Mouse (Mus musculus) ovary, postnatal 14 days (tissue): ENCODE results near the gene Txk.
A peak's percentile ranks its signal among the peaks of the same experiment; 100 is the strongest.

Experiments
- DNase-seq: peaks from one replicate; pipeline ENCODE4 v3.0.0; 2022; ENCODE audit warnings: low spot score

Gene Txk

GRCm38 (mm10) chr5:72751056-72751758 is 1.4 kb downstream of the Txk start:
- DNase-seq: no peak

DNA sequence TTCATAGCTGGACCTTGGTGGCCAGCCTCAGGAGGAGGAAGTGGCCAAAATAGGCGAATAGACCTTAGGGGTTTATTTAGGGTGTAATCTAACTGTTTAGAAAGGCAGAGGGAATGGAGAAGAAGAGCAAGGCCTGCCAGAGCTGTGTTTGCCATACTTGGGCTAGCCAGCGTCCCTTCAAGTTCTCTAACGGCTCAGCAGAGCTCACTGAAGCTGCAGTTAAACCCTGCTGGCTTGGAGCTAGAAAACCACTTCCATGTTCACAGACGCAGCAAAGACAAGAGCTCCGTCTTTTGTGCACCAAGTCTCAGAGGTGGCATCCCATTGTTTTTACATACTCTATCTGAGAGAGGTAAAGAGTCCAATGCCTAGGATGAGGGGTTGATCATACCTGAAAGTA is 2.4 kb downstream of the Txk start:
- DNase-seq: no peak

DNA sequence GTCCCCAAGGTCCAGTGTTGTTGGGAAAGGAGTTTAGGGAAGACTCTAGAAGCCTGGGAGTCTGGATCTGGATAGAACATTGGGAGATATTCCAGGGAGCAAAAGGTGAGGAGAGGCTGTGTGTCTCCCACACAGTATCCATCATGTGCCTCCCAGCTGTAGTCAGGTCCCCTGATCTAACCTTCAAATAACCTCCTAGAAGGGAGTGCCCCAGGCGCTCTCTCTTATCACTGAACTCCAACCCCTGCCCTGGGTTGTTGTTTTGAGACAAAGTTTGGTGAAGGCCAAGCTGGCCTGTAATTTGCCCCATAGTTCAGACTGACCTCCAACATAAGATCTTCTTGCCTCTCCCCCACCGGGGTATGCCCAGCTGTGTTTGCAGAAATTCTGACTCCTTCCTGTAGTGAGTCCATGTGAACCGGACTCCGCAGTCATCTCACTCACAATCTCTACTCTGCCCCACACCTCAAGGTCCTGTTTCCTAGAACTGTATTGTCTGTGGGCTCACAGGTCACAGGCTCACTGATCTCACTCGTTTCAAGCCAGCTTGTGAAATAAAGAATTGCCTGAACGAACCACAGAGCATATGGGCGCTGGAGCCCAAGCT is 3.8 kb downstream of the Txk start:
- DNase-seq: no peak

GRCm38 (mm10) chr5:72747384-72747783 is 5.2 kb downstream of the Txk start:
- no peak for DNase-seq

- DNase-seq: no peak
These were observed 6.1 kb downstream of the Txk start for GRCm38 (mm10) chr5:72746461-72746860.

GRCm38 (mm10) chr5:72743103-72743502 is 9.5 kb downstream of the Txk start:
- DNase-seq: no peak

DNA sequence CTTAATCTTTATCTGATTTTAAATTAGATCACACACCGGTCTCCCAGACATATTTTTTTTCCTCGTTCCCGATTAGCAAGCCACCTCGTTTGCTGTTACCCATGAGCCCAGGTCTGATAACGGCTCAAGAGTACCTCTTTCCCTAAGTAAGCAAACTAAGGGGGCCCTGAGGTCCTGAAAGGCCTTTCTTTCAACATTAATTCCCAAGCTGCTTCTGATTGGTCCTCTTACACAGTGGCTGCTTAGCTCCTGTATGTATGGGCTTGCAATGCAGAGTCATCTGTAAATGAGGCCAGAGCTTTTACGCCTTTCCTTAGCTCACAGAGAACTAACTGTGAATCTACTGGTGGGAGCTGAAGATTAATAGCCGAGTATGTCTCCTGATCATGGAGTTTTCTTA is 15.7 kb downstream of the Txk start:
- no peak for DNase-seq

DNA sequence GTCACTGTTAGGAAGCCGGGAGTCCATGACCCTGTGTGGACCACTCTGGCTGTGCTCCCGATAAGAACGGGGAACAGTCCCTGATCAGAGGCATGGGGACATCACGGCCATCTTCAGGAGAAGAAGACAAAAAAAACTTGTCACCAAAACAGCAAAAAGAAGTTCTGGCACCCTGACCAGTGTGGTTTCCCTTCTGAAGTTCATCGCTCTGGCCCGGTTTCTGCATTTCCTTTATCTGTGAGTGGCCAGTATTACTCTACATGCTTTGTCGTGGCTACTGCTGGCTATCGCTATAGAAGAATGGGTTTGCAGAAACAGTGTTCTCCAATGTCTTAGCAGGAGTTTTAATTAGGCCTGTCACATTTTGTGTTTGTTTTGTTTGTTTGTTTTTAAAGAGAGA is 16.1 kb downstream of the Txk start:
- no peak for DNase-seq

DNA sequence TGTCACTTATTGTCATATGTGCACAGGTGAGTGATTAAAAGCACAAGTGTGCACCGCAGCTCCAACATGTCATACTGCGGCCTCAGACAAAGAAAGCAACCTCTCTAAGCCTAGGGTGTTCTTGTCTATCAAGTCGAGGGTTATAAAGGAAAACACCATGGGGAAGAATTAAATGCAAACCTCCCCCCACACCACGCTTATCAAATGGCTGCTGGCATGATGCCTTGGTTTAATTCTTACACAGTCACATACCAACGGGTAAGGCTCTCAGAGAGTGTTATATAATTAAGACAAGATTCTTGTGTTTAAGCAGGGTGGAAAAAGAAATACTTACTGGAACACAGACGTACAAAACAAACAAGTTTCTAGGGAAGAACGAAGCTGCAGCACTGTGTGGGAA is 16.8 kb downstream of the Txk start:
- DNase-seq: no peak

GRCm38 (mm10) chr5:72732885-72733284 is 19.7 kb downstream of the Txk start:
- no peak for DNase-seq

- no peak for DNase-seq
These were observed 27.2 kb downstream of the Txk start for GRCm38 (mm10) chr5:72725404-72725803.

DNA sequence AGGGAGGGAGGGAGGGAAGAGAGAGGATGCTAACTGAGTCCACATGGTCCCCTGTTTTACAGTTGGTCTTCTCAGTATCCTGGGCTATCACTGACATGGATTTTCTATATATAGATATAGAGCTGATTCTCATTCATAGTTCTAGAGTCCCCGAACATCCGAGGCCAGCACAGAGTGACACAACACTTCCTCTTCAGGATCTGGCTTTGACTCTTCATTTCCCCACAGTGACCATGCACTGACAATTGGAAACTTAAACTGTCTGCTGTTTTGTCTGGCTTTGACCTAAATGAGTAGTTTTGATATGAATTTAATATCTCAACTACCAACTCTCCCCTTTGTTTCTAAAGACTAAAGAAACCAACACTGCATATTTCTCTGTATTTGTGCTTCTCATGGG is 29.1 kb downstream of the Txk start:
- no peak for DNase-seq

DNA sequence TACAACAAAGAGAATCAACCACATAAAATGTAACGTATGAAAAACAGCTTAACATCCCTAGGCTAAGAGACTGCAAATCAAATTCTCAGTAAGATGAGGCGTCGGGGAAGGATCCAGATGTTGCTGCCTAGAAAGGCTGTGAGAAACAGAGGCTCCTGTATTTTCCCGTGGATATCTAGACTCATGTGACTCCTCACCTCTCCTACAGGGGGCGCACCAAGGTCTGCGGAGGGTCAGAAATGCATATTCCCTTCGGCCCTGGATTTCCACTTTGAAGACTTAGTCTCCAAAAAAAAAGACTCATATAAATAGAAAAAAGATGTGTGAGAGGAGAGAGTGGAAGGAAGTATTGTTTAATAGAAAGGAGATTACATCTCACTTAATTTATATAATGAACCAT is 32.0 kb downstream of the Txk start:
- no peak for DNase-seq

- DNase-seq: peak; percentile 77
These were observed 41.9 kb downstream of the Txk start for GRCm38 (mm10) chr5:72710572-72711278.

DNA sequence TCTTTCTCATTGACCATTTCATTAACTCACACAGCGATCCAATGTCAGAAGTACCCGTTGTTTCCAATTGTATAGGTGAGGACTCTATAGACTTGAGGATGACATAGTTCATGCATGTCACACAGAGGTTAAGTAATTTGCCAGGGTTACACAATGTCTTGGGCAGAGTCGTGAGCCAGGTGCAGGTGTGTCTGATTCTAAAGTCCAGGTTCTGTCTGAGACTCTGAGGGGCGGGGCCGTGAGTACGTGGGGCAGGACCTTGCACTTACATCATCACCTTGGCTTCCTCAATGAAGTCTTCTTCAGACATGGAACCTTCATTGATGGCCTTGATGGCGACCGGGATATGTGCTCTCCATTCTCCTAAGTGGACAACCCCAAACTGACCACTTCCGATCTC is 42.6 kb downstream of the Txk start:
- DNase-seq: no peak

DNA sequence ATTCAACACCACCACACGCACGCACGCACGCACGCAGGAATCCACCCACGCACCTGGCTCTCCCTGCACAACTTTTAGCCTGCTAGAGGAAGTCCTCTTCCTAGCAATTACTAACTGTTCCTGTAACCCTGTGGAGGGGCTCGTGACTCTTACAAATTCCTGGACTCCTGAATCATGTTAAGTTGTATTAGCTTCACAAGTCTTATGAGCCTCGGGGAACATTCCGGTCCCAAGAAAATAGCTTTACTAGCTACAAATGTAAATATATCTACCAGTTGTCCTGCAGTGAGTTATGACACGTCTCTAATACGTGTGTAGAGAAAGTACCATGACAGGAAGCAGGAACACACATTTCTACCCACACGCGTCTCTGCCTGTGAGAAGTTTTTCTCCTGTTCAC is 43.1 kb downstream of the Txk start:
- no peak for DNase-seq

DNA sequence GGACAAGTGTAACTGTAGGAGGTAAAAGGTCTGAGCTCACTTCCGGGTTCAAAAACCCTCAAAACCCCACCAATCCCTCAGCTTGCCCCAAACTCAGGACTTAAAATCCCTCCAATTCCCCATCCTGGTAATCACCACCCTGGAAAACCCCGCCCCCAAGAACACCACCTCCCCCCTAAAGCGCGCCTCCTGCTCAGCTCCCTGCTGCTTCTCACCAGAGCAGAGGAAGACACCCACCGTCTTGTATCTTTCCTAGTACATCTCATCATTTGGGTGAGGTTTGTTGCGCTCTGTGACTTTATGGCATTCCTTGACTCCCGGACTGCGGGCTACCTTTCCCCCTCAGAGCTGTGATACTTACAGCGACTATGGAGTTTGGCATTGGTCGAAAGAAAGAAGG is 45.9 kb downstream of the Txk start:
- DNase-seq: no peak

- no peak for DNase-seq
These were observed 46.5 kb downstream of the Txk start for GRCm38 (mm10) chr5:72706095-72706494.

DNA sequence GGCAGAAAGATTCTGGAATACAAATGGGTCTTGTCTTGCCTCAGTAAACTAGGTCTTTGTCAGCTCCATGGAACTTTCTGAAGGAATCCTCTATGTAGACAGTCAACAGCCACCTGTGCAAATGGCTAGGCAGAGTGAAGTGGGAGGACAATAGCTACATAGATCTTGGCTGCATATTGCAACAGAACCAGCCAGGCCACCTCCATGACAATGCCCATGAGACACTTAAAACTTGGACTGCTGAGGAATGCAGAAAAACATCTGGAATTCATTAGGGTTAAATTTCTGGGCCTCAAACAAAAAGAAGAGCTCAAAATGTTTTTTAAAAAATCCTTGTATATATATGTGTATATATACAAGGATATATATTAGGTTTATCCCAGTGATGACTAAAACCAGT is 50.4 kb downstream of the Txk start:
- DNase-seq: no peak

DNA sequence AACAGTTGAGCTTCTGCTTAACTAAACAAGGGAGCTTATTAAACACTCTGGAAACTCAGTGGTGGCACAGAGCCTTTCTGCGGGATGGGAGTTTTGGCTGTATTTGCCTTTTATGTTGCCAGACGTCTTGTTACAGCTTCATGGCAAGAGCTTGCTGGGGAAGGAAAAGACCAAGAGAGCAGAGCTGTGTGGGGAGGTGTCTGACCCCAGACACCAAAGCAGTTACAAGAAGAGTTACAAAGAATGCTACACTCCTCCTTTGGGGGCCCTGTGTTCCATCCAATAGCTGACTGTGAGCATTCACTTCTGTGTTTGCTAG is 53.1 kb downstream of the Txk start:
- DNase-seq: peak; percentile 11

DNA sequence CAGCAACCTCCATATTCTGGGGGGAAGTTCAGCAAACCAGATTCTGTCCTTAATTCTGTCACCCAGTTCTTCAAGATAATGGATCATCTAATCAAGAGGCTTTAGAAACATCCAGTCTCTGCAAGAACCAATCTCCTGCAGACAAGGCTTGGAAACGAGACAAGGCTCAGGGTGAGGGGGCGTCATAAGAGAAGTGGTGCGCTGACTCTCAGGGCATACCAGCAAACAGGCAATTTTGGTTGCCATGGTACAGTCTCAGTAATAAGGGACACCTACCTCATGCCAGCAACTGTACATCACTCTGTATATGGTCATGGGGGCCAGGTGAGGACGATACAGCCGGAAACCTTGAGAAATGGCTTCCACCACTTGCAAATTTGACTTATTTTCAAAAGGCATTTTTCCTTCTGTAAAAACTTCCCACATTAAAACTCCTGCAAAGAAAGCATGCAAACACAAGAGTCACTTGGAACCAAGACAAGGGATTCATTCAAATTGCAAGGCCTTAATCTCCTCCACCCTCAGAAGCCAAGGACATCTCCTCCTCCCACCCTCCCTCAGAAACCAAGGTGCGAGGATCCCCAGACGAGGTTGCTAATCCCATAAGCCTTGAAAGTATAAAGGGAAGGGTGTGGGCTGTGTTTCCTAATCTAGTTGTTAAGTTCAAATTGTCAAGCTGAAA is 53.6 kb downstream of the Txk start:
- DNase-seq: no peak

GRCm38 (mm10) chr5:72698343-72698742 is 54.2 kb downstream of the Txk start:
- no peak for DNase-seq

- DNase-seq: no peak
These were observed 56.1 kb downstream of the Txk start for GRCm38 (mm10) chr5:72696491-72696890.
